Mouse (Mus musculus): Measurements from ENCODE around the gene 1700037H04Rik.

1700037H04Rik gene

GRCm38 (mm10) chr2:131145536-131145935 lies 14.3 kb downstream of the 1700037H04Rik start:
- no peak for DNase-seq

GRCm38 (mm10) chr2:131145121-131145520 lies 14.8 kb downstream of the 1700037H04Rik start:
- DNase-seq: no peak

- DNase-seq: no peak
These were observed 16.7 kb downstream of the 1700037H04Rik start for GRCm38 (mm10) chr2:131143007-131143780.

- DNase-seq: peak; percentile 82
These were observed 17.3 kb downstream of the 1700037H04Rik start for GRCm38 (mm10) chr2:131142592-131142991.

GRCm38 (mm10) chr2:131141336-131141986 lies 18.4 kb downstream of the 1700037H04Rik start:
- no peak for DNase-seq

GRCm38 (mm10) chr2:131140533-131140905 lies 19.4 kb downstream of the 1700037H04Rik start:
- no peak for DNase-seq

GRCm38 (mm10) chr2:131139886-131140532 lies 19.9 kb downstream of the 1700037H04Rik start:
- peak; percentile 66 for DNase-seq

- no peak for DNase-seq
These were observed 20.6 kb downstream of the 1700037H04Rik start for GRCm38 (mm10) chr2:131139287-131139686.

GRCm38 (mm10) chr2:131138760-131139159 lies 21.1 kb downstream of the 1700037H04Rik start:
- no peak for DNase-seq

- DNase-seq: no peak
These were observed 21.6 kb downstream of the 1700037H04Rik start for GRCm38 (mm10) chr2:131138296-131138695.

GRCm38 (mm10) chr2:131135521-131136139 lies 24.3 kb downstream of the 1700037H04Rik start:
- no peak for DNase-seq

GRCm38 (mm10) chr2:131134826-131135400 lies 25.0 kb downstream of the 1700037H04Rik start:
- no peak for DNase-seq

GRCm38 (mm10) chr2:131134381-131134780 lies 25.5 kb downstream of the 1700037H04Rik start:
- DNase-seq: peak; percentile 71

- no peak for DNase-seq
These were observed 26.8 kb downstream of the 1700037H04Rik start, which contains the start of gene Gm11037 for GRCm38 (mm10) chr2:131132930-131133547. Gene Gm11037 (plus strand): TSS chr2:131133497.

GRCm38 (mm10) chr2:131132111-131132888 lies 27.6 kb downstream of the 1700037H04Rik start:
- no peak for DNase-seq

- DNase-seq: no peak
These were observed 29.0 kb downstream of the 1700037H04Rik start for GRCm38 (mm10) chr2:131130849-131131248.

- no peak for DNase-seq
These were observed 30.0 kb downstream of the 1700037H04Rik start for GRCm38 (mm10) chr2:131129836-131130235.

- no peak for DNase-seq
These were observed 31.2 kb downstream of the 1700037H04Rik start for GRCm38 (mm10) chr2:131128636-131129157.

GRCm38 (mm10) chr2:131128211-131128610 lies 31.7 kb downstream of the 1700037H04Rik start:
- DNase-seq: no peak

GRCm38 (mm10) chr2:131127161-131127730 lies 32.6 kb downstream of the 1700037H04Rik start, which contains the start of gene Hspa12b:
Gene Hspa12b (plus strand): TSS chr2:131127280.
- peak; percentile 79 for DNase-seq

Data from kidney, postnatal 14 days (tissue).